Mouse (Mus musculus): ENCODE data around the gene Zfp661.

The Zfp661 gene

DNA sequence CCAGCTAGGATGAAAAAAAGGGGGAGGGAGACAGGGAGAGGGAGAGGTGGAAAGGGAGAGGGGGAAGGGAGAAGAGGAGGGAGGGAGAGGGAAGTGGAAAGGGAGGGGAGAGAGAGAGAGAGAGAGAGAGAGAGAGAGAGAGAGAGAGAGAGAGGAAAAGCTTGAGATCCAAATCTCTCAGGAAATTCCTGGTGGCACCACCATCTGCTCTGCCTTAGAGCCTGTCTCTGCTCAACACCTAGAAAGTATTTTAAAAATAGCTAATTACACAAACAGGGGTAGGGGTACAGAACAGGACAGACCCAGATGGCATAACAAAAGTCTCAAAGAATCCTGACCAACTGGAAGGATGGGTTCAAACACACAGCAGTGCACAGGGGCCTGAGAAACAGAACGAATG lies 36.4 kb downstream of the Zfp661 start:
- no peak for DNase-seq (ENCODE audit: low read depth)

- DNase-seq (ENCODE audit: low read depth), result no peak
Observed at GRCm38 (mm10) chr2:127549711-127550110, 37.2 kb downstream of the Zfp661 start.

GRCm38 (mm10) chr2:127548342-127549074 lies 38.4 kb downstream of the Zfp661 start:
- no peak for DNase-seq (ENCODE audit: low read depth)

DNA sequence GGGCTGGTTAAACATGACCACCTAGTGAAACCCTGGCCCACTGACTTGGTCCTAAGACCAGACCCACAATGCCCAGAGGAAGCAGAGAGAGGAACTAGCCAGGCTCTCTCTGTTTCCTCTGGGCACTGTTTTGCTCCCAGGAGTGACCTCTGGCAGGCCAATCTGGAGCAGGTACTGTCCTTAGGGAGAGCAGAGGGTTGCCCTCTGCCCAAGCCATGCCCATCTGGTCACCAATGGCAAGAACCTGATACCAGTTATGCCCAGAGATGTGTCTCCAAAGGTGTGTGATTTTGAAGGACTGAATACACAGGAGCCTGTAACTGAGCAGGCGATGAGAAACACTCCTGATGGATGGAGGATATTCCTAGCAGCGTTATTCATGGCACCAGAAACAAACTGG lies 45.2 kb downstream of the Zfp661 start:
- no peak for DNase-seq (ENCODE audit: low read depth)

DNA sequence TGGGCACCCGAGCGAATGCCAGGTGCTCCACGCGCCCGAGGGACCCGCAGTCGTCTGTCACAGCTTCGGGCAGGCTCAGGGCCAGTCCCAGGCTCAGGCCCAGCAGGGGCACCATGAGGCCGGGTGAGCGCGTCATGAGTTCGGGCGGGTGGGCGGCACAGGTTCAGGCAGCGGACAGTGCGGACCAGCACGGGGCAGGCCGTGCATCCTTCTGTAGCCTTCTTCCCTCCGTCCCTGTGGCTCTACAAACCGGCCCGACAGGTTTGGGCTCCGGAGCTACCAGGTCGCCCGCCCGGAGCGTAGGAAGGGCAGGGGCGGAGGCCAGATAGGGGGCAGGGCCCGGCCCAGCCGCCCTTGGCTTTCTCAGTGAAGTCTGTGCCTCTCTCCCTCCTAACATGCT lies 45.7 kb downstream of the Zfp661 start, which contains the start of gene Prom2:
Prom2 (minus strand) TSS at position 283 of the 400 bp plus-strand sequence.
- DNase-seq (ENCODE audit: low read depth), result no peak

DNA sequence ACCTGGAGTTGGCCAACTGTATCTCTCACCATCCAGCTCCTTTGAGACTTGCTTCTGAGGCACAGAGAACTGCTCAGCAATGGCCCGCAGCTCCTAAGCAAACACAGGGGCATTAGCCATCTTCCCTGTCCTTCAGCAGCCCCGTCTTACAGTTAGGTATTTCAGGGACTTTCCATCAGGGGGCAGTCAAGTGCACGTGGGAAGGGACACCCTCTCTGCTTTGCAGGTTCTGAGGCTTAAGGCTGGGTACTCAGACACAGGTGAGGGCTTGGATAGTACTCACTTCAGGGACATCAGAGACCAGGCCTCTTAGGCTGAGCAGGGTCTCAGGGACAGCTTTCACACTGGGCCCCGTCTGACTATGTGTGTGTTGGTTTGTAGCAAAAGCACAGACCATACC lies 47.4 kb downstream of the Zfp661 start:
- DNase-seq (ENCODE audit: low read depth), result peak; percentile 33

- no peak for DNase-seq (ENCODE audit: low read depth)
Observed at GRCm38 (mm10) chr2:127537548-127537947, 49.3 kb downstream of the Zfp661 start.

DNA sequence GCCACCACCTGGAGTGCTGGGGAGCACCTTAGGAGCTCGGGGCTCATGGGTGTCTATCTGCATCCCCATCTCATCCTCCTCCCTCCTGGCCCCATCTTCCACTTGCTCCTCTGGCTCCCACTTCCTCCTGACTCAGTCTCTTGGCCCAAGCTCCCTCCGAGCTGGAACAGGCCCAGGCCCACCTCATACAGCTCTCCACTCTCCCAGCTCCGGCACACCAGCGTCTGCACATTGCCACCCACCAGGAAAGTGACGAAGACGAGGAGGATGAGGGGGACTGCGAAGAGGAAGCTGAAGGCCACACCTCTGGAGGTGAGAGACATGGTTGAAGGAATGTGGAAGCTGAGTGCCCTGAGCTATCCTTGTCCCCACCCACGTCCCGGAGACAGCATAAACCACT lies 51.5 kb downstream of the Zfp661 start:
- DNase-seq (ENCODE audit: low read depth), result no peak

DNA sequence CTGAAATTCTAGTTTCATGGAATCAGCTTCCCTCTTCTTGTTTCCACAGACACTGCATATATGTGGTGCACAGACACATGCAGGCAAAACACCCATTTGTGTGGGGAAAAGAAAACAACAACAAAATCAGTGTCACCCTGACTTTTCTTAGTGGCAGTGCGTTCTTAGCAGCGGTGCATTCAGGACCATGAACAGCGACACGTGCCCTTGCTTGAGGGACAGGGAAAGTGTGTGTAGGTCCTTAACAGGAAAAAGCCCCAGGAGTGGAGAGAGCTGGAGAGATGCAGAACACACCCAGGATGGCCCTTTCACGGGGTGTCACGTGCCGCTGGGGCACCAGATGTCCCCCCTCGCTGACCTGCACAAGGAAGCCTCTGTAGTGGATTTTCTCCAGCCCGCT lies 54.5 kb downstream of the Zfp661 start:
- DNase-seq (ENCODE audit: low read depth), result peak; percentile 47

- no peak for DNase-seq (ENCODE audit: low read depth)
Observed at GRCm38 (mm10) chr2:127531592-127531991, 55.3 kb downstream of the Zfp661 start.

- DNase-seq (ENCODE audit: low read depth), result no peak
Observed at GRCm38 (mm10) chr2:127530418-127530817, 56.5 kb downstream of the Zfp661 start.

- no peak for DNase-seq (ENCODE audit: low read depth)
Observed at GRCm38 (mm10) chr2:127525004-127525775, 61.7 kb downstream of the Zfp661 start.
